Mouse (Mus musculus): Measurements from ENCODE around the gene Gadd45gip1. TPM values are rescaled to one million over a fixed set of nuclear protein-coding genes. Genes with fewer than 3 reads are reported as not detected.

The Gadd45gip1 gene
- polyA plus RNA-seq, 1 experiment from 2014 or later, result 54.3 TPM

- Histone ChIP-seq H3K4me2 (ENCODE audit: low read length) (peak overlapping the region; percentile 44), H3K27ac (no peak overlapping the region), H3K9ac (ENCODE audit: low read depth, low read length) (no peak overlapping the region), H3K4me3 (replicated peaks; ENCODE audit: low read depth, low read length) (peak overlapping the region; percentile 20), H3K9me3 (replicated peaks; ENCODE audit: low read length) (no peaks in the 10 kb centered on the region), H3K4me1 (replicated peaks; ENCODE audit: insufficient read depth, low read length) (peaks cover 27% of the 10 kb centered on the region), H3K36me3 (ENCODE audit: insufficient read depth, low read length) (no peaks in the 10 kb centered on the region), H3K27me3 (ENCODE audit: insufficient read depth, low read length) (peaks cover 67% of the 10 kb centered on the region)
- WGBS, result 8% methylated on average over 48 of the region's 48 CpGs
- no peak for TF ChIP-seq CTCF (IDR thresholded peaks at IDR 0.05; ENCODE audit: low read depth)
- DNase-seq (ENCODE audit: low spot score) (no peak), ATAC-seq (replicated peaks; ENCODE audit: low FRiP score, low read depth) (no peak)
Measured at GRCm38 (mm10) chr8:84784681-84785505, 46.4 kb upstream of the Gadd45gip1 start.

GRCm38 (mm10) chr8:84785506-84785755 is 45.9 kb upstream of the Gadd45gip1 start:
- no peak overlapping the region for H3K4me3 ChIP-seq (replicated peaks; ENCODE audit: low read depth, low read length)

GRCm38 (mm10) chr8:84785756-84786677 is 45.3 kb upstream of the Gadd45gip1 start:
- peak; percentile 81 for DNase-seq (ENCODE audit: low spot score)
- Histone ChIP-seq H3K4me2 (ENCODE audit: low read length) (peak overlapping the region; percentile 38), H3K27me3 (ENCODE audit: insufficient read depth, low read length) (peaks cover 67% of the 10 kb centered on the region), H3K4me3 (replicated peaks; ENCODE audit: low read depth, low read length) (0 out of 2 replicates have a peak overlapping the region, but pooled peaks have one; percentile 7), H3K9me3 (replicated peaks; ENCODE audit: low read length) (no peaks in the 10 kb centered on the region), H3K9ac (ENCODE audit: low read depth, low read length) (no peak overlapping the region), H3K4me1 (replicated peaks; ENCODE audit: insufficient read depth, low read length) (peaks cover 27% of the 10 kb centered on the region), H3K36me3 (ENCODE audit: insufficient read depth, low read length) (no peaks in the 10 kb centered on the region), H3K27ac (peak overlapping the region; percentile 27; the same call in 1 of the 2 replicates)
- no peak for TF ChIP-seq CTCF (IDR thresholded peaks at IDR 0.05; ENCODE audit: low read depth)
- 10% methylated on average over 38 of the region's 38 CpGs for WGBS
- ATAC-seq (replicated peaks; ENCODE audit: low FRiP score, low read depth), result peak; percentile 37; the same call in 1 of the 2 replicates

More at GRCm38 (mm10) chr8:84785506-84785755, 45.9 kb upstream of the Gadd45gip1 start:
- H3K27me3 ChIP-seq (ENCODE audit: insufficient read depth, low read length), result peaks cover 69% of the 10 kb centered on the region
- 25% methylated on average over 11 of the region's 11 CpGs for WGBS
- ATAC-seq (replicated peaks; ENCODE audit: low FRiP score, low read depth) (no peak), DNase-seq (ENCODE audit: low spot score) (no peak)
- peaks cover 27% of the 10 kb centered on the region for H3K4me1 ChIP-seq (replicated peaks; ENCODE audit: insufficient read depth, low read length)
- H3K9me3 ChIP-seq (replicated peaks; ENCODE audit: low read length), result no peaks in the 10 kb centered on the region
- H3K27ac ChIP-seq, result no peak overlapping the region
- no peak for TF ChIP-seq CTCF (IDR thresholded peaks at IDR 0.05; ENCODE audit: low read depth)
- no peak overlapping the region for H3K4me2 ChIP-seq (ENCODE audit: low read length)
- H3K9ac ChIP-seq (ENCODE audit: low read depth, low read length), result no peak overlapping the region
- no peaks in the 10 kb centered on the region for H3K36me3 ChIP-seq (ENCODE audit: insufficient read depth, low read length)

- Histone ChIP-seq H3K27me3 (ENCODE audit: insufficient read depth, low read length) (peaks cover 58% of the 10 kb centered on the region), H3K4me2 (ENCODE audit: low read length) (peak overlapping the region; percentile 38; the same call in 1 of the 2 replicates), H3K36me3 (ENCODE audit: insufficient read depth, low read length) (no peaks in the 10 kb centered on the region), H3K9ac (ENCODE audit: low read depth, low read length) (no peak overlapping the region), H3K4me1 (replicated peaks; ENCODE audit: insufficient read depth, low read length) (peaks cover 27% of the 10 kb centered on the region), H3K4me3 (replicated peaks; ENCODE audit: low read depth, low read length) (no peak overlapping the region), H3K27ac (peak overlapping the region; percentile 27; the same call in 1 of the 2 replicates), H3K9me3 (replicated peaks; ENCODE audit: low read length) (no peaks in the 10 kb centered on the region)
- WGBS, result 27% methylated on average over 11 of the region's 11 CpGs
- TF ChIP-seq CTCF (IDR thresholded peaks at IDR 0.05; ENCODE audit: low read depth), result no peak
- DNase-seq (ENCODE audit: low spot score) (no peak), ATAC-seq (replicated peaks; ENCODE audit: low FRiP score, low read depth) (no peak)
Measured at GRCm38 (mm10) chr8:84786801-84787467, 44.4 kb upstream of the Gadd45gip1 start.

- TF ChIP-seq CTCF (IDR thresholded peaks at IDR 0.05; ENCODE audit: low read depth), result no peak
- DNase-seq (ENCODE audit: low spot score), result no peak
- H3K4me2 ChIP-seq (ENCODE audit: low read length), result no peak overlapping the region
- H3K27ac ChIP-seq, result no peak overlapping the region
- no peak overlapping the region for H3K4me3 ChIP-seq (replicated peaks; ENCODE audit: low read depth, low read length)
- 31% methylated on average over 14 of the region's 14 CpGs for WGBS
- H3K4me1 ChIP-seq (replicated peaks; ENCODE audit: insufficient read depth, low read length), result peaks cover 27% of the 10 kb centered on the region
- H3K9me3 ChIP-seq (replicated peaks; ENCODE audit: low read length), result no peaks in the 10 kb centered on the region
- H3K27me3 ChIP-seq (ENCODE audit: insufficient read depth, low read length), result peaks cover 53% of the 10 kb centered on the region
- H3K9ac ChIP-seq (ENCODE audit: low read depth, low read length), result peak overlapping the region; percentile 5; the same call in 1 of the 2 replicates
- no peaks in the 10 kb centered on the region for H3K36me3 ChIP-seq (ENCODE audit: insufficient read depth, low read length)
- ATAC-seq (replicated peaks; ENCODE audit: low FRiP score, low read depth), result no peak
Measured at GRCm38 (mm10) chr8:84787523-84788302, 43.6 kb upstream of the Gadd45gip1 start.

All from kidney, postnatal 0 days (tissue).